Mouse (Mus musculus) cortical plate, adult 2 months (tissue): ENCODE results near the gene Dnttip2.

ENCODE experiments used
- CTCF ChIP-seq: fragments of 200-500 bp; IDR thresholded peaks from 2 replicates; pipeline ENCODE4 v1.5.1; 2011; ENCODE audit warnings: mild to moderate bottlenecking, control low read depth, low read length; ENCODE audit not compliant: insufficient read depth; ENCODE audit errors: extremely low read depth
- POLR2A ChIP-seq: fragments of 200-500 bp; IDR thresholded peaks from 2 replicates; pipeline ENCODE4 v1.6.1; 2011; ENCODE audit warnings: mild to moderate bottlenecking, low read length, control low read depth; ENCODE audit not compliant: insufficient read depth; ENCODE audit errors: extremely low read depth

DNA sequence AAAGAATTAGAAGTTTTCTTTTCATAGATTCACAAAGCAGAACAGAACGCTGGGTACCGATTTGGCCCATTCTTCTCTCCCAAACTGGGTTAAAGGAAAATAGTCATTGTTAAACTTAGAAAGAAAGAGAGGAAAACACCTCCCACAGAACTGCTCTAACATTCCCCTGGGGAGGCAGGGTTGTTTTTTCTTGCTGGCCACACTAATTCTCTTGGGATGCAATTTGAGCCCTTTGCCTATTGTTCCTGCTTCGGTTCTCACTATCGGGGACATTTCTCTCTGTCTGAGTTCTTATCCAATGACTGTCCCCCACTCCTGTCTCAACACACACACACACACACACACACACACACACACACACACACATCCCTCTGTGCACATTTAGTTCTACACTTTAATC is 59.3 kb downstream of the Dnttip2 start:
- TF ChIP-seq POLR2A (no peak), CTCF (no peak)
